Mouse (Mus musculus): ENCODE measurements at regions not wholly inside any gene's neighbourhood (a gene's known extent, or its start where the extent isn't known, plus 50 kb on each side); places are given as distances from the start of the nearest gene placed in this dataset.

DNA sequence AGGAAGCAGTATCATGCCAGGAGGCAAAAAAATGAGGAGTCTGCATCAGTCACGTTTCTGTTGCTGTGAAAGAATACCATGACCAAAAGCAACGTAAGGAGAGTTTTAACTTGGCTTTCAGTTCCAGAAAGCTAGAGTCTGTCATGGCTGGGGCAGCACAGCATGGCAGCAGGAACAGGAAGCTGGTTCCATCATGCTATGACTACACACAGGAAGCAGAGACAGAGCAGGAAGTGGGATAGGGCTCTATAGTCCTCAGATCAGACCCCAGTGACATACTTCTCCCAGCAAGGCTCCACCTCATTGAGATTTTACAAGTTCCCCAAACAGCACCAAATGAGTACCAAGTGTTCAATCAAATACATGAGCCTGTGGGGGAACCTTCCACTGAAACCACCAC, 453.6 kb downstream of the Etnk1 start:
- DNase-seq (ENCODE audit: low spot score in 2 of 2): no peak

DNA sequence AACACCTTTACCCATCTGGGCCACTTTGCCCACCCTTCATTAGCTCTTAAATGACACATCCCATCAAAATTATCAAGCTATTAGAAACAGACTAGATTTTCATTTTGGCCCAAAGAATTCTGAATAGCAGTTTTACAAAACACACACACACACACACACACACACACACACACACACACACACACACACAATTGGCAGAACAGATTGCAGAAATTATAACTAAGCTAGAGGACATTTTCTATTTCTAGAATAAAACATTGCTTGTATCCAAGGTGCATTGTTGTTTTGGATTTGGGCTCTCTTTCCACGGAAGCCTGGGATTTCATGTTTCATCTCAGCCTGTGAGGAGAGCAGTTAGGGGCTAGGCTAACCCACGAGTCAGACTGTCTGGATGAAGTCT, 455.1 kb downstream of the Etnk1 start:
- no peak for DNase-seq (ENCODE audit: low spot score in 2 of 2)

- DNase-seq (ENCODE audit: low spot score in 2 of 2): no peak
These were observed 457.9 kb downstream of the Etnk1 start for GRCm38 (mm10) chr6:143624901-143625300.

DNA sequence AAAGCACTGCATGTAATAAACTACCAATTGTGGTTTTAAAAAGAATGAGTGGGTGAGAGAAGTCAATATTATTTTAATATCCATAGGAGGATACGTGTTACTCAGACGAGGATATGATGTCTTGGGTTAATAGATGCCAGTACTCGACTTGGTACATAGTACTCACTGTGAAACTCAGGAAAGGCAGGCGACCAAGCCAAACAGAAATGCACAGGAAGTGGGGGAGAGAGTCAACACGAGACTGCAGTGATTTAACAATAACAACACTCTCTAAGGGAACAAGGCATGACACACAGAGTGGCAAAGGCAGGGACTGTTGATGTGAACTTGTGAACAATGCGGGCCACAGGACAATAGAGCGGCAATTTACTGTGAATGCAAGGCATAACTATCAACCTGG, 464.6 kb downstream of the Etnk1 start:
- no peak for DNase-seq (ENCODE audit: low spot score in 2 of 2)

DNA sequence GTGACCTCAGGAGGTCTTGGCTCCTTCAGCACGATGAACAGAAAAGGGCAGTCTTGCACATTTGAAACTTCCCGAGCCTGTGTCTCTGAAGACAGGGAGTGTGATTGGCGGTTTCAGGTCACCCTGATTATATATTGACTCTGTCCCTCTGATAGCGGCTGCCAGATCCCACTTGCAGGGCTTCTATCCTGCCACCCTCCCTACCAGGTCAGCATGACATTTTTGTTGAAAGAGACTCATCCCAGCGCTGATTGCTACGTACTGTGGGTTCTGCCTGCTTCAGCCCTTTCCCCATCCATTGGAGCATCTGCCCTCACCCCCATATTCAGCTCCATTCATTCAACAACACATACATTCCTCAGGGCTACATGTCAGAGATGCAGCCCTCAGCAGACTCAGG, 466.7 kb downstream of the Etnk1 start:
- DNase-seq (ENCODE audit: low spot score in 2 of 2): no peak

DNA sequence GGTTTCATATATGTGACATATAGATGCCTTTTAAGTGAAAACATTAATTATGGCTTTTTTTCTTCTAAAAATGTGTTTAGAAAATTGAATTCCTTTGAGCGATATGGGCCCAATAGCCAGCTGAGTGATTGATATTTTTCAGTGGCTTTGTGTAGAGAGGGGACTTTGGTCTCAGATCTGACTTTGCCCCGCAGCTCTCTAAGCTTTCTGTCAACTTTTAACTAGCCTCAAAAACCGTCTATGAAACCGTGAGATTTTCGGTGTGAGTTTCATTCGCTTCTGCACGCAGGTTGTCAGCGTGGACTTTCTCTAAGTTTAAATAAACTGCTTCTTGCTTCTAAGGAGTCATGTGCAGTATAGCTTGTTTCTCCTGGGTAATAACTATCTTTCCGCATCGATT, 467.3 kb downstream of the Etnk1 start:
- no peak for DNase-seq (ENCODE audit: low spot score in 2 of 2)

GRCm38 (mm10) chr6:143635043-143635442, 468.0 kb downstream of the Etnk1 start:
- no peak for DNase-seq (ENCODE audit: low spot score in 2 of 2)

DNA sequence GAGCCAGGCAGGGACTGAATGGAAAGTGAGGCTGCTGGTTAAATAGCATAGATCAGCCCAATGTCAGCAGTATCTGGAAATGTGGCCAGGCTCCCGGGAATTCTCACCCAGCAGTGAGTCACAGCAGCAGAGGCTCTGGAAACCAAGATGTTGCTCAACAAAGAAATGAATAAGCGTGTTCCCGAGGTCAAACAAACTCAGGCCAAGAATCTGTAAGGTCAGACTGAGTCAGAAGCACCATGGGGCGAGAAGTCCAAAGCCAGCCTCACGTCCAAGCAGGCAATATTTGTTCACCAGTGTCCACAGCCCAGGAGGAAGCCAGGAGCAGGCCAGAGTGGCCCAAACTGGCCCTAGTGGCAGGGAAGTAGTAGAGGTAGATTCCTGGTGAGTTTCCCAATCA, 473.6 kb downstream of the Etnk1 start:
- no peak for DNase-seq (ENCODE audit: low spot score in 2 of 2)

- no peak for DNase-seq (ENCODE audit: low spot score in 2 of 2)
These were observed 475.0 kb downstream of the Etnk1 start for GRCm38 (mm10) chr6:143642052-143642451.

DNA sequence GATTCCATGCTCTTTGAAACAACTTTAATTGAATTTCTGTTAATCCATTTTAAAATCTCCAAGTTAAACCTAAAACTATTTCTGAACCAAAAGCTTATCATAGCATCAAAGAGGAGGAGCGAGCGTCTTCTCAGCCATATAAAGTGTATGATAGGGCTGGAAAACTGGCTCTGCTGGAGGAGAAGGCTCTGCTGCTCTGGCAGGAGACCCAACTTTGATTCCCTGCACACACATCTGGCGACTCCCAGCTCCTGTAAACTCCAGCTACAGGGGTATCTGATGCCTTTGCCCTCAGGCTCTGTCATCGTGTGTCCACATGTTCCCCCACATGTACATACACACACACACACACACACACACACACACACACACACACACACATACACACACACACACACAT, 479.0 kb downstream of the Etnk1 start:
- no peak for DNase-seq (ENCODE audit: low spot score in 2 of 2)

GRCm38 (mm10) chr6:143648501-143648900, 481.5 kb downstream of the Etnk1 start:
- no peak for DNase-seq (ENCODE audit: low spot score in 2 of 2)

- peak in 1 of 2 experiments; percentile 43 for DNase-seq (ENCODE audit: low spot score in 2 of 2)
These were observed 489.6 kb downstream of the Etnk1 start for GRCm38 (mm10) chr6:143656576-143656975.

- no peak for DNase-seq (ENCODE audit: low spot score in 2 of 2)
These were observed 493.8 kb downstream of the Etnk1 start for GRCm38 (mm10) chr6:143660837-143661236.

DNA sequence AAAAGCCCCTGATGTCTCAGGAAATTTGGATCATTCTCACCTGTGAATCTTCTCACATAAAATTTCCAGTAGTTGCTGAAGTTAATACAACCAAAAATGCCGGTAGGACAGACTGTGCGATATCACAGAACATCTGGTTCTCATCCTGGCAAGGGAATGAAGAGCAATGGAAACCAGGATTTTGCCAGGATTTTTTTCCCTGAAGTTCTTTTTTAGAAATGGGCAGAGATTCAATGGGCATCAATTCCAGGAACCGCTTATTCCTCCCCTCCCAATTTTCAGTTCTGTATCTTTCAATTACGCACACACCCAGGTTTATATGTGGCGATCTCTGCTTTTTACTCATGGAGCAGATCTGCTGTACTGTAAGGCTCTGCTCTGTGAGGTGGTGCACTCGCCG, 496.3 kb downstream of the Etnk1 start:
- DNase-seq (ENCODE audit: low spot score in 2 of 2): peak in 1 of 2 experiments; percentile 32

GRCm38 (mm10) chr6:143665374-143665773, 498.4 kb downstream of the Etnk1 start:
- DNase-seq (ENCODE audit: low spot score in 2 of 2): peak in 1 of 2 experiments; percentile 28

DNA sequence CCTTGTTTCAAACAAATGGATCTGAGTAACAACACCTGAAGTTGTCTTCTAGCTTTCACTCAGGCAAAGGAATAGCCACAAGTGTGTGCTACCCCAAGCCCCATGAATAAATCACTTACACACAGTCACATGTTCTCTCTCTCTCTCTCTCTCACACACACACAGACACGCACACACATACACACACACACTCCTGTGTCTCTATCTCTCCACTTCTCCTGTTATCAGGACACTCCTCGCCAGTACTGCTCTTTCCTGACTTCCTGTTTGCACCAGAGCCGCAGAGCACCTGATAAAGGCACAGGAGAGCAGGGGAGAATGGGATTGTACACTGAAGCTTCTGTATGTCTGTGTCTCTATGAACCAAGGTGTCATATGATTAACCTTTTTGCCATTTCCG, 501.5 kb downstream of the Etnk1 start:
- DNase-seq (ENCODE audit: low spot score in 2 of 2): no peak

GRCm38 (mm10) chr6:143669446-143670130, 502.6 kb downstream of the Etnk1 start:
- DNase-seq (ENCODE audit: low spot score in 2 of 2): no peak

GRCm38 (mm10) chr6:143690131-143690530, 523.1 kb downstream of the Etnk1 start:
- DNase-seq (ENCODE audit: low spot score in 2 of 2): no peak

- DNase-seq (ENCODE audit: low spot score in 2 of 2): no peak
These were observed 523.8 kb downstream of the Etnk1 start for GRCm38 (mm10) chr6:143690866-143691265.

GRCm38 (mm10) chr6:143697997-143698396, 531.0 kb downstream of the Etnk1 start:
- DNase-seq (ENCODE audit: low spot score in 2 of 2): no peak

- no peak for DNase-seq (ENCODE audit: low spot score in 2 of 2)
These were observed 537.0 kb downstream of the Etnk1 start for GRCm38 (mm10) chr6:143703984-143704383.

GRCm38 (mm10) chr6:143706451-143706850, 539.4 kb downstream of the Etnk1 start:
- no peak for DNase-seq (ENCODE audit: low spot score in 2 of 2)

DNA sequence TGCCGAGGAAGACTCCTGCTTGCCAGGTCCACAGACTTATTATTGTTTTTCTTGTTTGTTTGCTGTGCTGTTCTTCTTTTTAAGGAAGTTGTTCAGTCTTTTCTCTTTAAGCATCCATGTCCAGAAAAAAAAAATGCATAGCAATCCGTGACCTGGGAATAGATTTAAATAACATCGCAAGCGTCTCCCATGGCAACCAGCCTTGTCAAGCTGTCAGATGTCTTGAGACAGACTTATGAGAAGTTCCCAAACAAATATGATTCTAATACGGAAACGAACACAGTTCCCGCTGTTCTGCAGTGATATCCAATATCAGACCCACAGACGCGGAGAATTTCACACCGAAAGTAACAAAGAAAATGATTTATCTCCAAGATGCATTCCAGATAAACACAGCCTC, 547.4 kb downstream of the Etnk1 start:
- no peak for DNase-seq (ENCODE audit: low spot score in 2 of 2)

- no peak for DNase-seq (ENCODE audit: low spot score in 2 of 2)
These were observed 583.1 kb downstream of the Etnk1 start for GRCm38 (mm10) chr6:143750074-143750473.

Data from frontal cortex, postnatal 36 days (tissue).